Mouse (Mus musculus) forebrain, embryonic 11.5 days (tissue): ENCODE measurements around the gene Serpind1. TPM values are rescaled to one million over a fixed set of nuclear protein-coding genes. Genes with fewer than 3 reads are reported as not detected.

Experiments
- ATAC-seq: fragments of 200-750 bp; cut with Nextera tagmentation; replicated peaks from 2 replicates; pipeline ENCODE4 v1.8.0; 2017; ENCODE audit warnings: moderate TSS enrichment; ENCODE audit not compliant: low FRiP score
- DNase-seq: peaks from one replicate; pipeline ENCODE4 v3.0.0-alpha.2; 2017; ENCODE audit warnings: low spot score
- H3K27ac ChIP-seq: fragments of 300-500 bp; sonication (generic); 2 replicates; pipeline ENCODE4 v1.5.1; 2014; ENCODE audit warnings: low read depth, low read length
- H3K27me3 ChIP-seq: fragments of 300-500 bp; sonication (generic); 2 replicates; pipeline ENCODE4 v1.6.1; 2014; ENCODE audit warnings: mild to moderate bottlenecking, low read length, mixed read lengths; ENCODE audit not compliant: control insufficient read depth, insufficient read depth
- H3K36me3 ChIP-seq: fragments of 300-500 bp; sonication (generic); 2 replicates; pipeline ENCODE4 v1.6.1; 2014; ENCODE audit warnings: mild to moderate bottlenecking, low read length, moderate library complexity, mixed read lengths; ENCODE audit not compliant: control insufficient read depth, insufficient read depth
- H3K4me1 ChIP-seq: fragments of 300-500 bp; sonication (generic); replicated peaks from 2 replicates; pipeline ENCODE4 v1.6.1; 2014; ENCODE audit warnings: low read length, mixed read lengths; ENCODE audit not compliant: control insufficient read depth, insufficient read depth
- H3K4me2 ChIP-seq: fragments of 300-500 bp; sonication (generic); 2 replicates; pipeline ENCODE4 v1.6.1; 2014; ENCODE audit warnings: low read depth, mild to moderate bottlenecking, low read length, moderate library complexity, mixed read lengths; ENCODE audit not compliant: severe bottlenecking
- H3K4me3 ChIP-seq: fragments of 300-500 bp; sonication (generic); 2 replicates; pipeline ENCODE4 v1.5.1; 2014; ENCODE audit warnings: low read depth, low read length
- H3K9ac ChIP-seq: fragments of 300-500 bp; sonication (generic); 2 replicates; pipeline ENCODE4 v1.6.1; 2014; ENCODE audit warnings: low read length
- H3K9me3 ChIP-seq: fragments of 300-500 bp; sonication (generic); 2 replicates; pipeline ENCODE4 v1.6.1; 2016; ENCODE audit warnings: low read length, mixed read lengths; ENCODE audit not compliant: control insufficient read depth
- WGBS: fragments of 180-500 bp; shearing (Covaris S2); extraction: QIAGEN DNeasy Blood & Tissue Kit; methylation state at CpG from one replicate; pipeline ENCODE4 v1.1.7; 2014; 5-methylcytosine and 5-hydroxymethylcytosine counted together
- polyA plus RNA-seq: library from polyadenylated mRNA; unstranded; fragments of >200 nt; fragmentation: Nextera tagmentation; extraction: Ambion mirVana; gene quantifications from 2 replicates; pipeline ENCODE4 v1.2.1, GENCODE M21; 2014

The Serpind1 gene
- polyA plus RNA-seq, result 0.20 and 0.48 TPM in 2 replicates

DNA sequence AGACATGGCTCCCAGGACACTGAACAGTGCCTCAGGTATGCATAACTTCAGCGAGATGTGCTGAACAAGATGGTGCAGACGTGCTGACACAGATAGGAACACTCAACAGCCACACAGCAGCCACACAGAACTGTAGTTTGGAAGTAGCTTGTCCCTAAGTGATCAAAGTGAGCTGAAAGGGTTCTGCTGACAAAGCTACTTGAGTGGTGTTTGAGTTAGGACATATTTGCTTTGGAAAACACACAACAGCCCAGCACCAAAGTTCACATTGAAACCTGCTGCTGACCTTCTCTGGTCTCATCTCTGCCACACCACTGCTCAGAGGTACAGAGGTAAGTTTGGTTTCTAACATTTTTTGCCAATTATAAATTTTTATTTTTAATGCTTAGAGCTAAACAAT, at the start of gene Serpind1:
Serpind1 (plus strand) TSS at position 256 of the 400 bp plus-strand sequence.
- no peak for DNase-seq
- no peak for ATAC-seq
- Histone ChIP-seq H3K27ac (no peak within 1 kb of the TSS), H3K4me3 (no peak within 1 kb of the TSS), H3K36me3 (no peaks in the 10 kb centered on the region), H3K9ac (no peak within 1 kb of the TSS), H3K4me1 (no peaks in the 10 kb centered on the region), H3K4me2 (no peak within 1 kb of the TSS), H3K9me3 (no peaks in the 10 kb centered on the region), H3K27me3 (no peaks in the 10 kb centered on the region)
- WGBS, result 83% methylated on average over 2 of the region's 2 CpGs

DNA sequence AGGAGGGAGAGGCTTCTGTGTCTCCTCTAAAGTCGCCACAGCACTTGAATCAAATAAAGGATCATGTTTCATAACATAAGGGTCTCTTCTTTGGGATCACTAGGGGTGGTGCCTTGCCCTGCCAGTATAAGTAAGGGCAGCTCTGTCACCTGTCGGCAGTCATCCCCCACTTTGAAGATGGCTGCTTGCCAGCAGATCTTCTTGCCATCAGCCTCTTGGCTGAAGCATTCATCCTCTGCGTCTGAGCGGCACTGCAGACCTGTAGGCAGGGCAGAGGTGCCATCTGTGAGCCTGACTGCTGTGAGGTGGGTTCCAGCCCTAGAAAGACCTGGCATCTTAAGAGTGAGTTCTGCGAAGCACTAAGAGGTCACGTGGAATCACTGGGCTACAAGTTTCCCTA, 48.0 kb upstream of the Serpind1 start:
- H3K9ac ChIP-seq, result no peak overlapping the region
- 87% methylated on average over 6 of the region's 6 CpGs for WGBS
- H3K27me3 ChIP-seq, result peaks cover 9% of the 10 kb centered on the region
- DNase-seq, result no peak
- H3K9me3 ChIP-seq, result no peaks in the 10 kb centered on the region
- H3K4me1 ChIP-seq, result peaks cover under 1% of the 10 kb centered on the region; the same call in 1 of the 2 replicates
- ATAC-seq, result no peak
- H3K4me2 ChIP-seq, result no peak overlapping the region
- no peak overlapping the region for H3K27ac ChIP-seq
- H3K36me3 ChIP-seq, result no peaks in the 10 kb centered on the region; the same call in none of the 2 replicates
- no peak overlapping the region for H3K4me3 ChIP-seq

DNA sequence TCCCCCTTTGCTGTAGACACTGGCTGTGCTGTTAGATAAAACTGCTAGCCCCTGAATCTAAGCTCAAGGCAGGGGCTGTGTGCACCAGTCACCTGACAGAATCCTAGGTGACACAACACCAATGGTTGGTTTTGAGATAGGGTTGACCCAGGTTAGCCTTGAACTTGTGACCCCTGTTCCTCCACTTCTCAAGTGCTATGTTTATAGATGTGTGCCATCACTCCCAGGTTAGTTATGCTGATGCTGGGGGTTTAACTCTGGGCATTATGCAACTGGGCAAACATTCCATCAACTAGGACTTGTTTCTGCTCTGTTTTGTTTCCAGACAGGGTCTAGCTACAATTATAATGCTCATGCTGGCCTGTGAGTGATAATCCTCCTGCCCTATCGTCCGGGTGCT, 44.1 kb upstream of the Serpind1 start:
- 78% methylated on average over 2 of the region's 2 CpGs for WGBS
- H3K4me3 ChIP-seq, result no peak overlapping the region
- no peak overlapping the region for H3K9ac ChIP-seq
- DNase-seq (no peak), ATAC-seq (no peak)
- no peaks in the 10 kb centered on the region; the same call in none of the 2 replicates for H3K36me3 ChIP-seq
- H3K4me1 ChIP-seq, result no peaks in the 10 kb centered on the region
- no peak overlapping the region for H3K4me2 ChIP-seq
- no peaks in the 10 kb centered on the region for H3K27me3 ChIP-seq
- no peak overlapping the region for H3K27ac ChIP-seq
- no peaks in the 10 kb centered on the region for H3K9me3 ChIP-seq

DNA sequence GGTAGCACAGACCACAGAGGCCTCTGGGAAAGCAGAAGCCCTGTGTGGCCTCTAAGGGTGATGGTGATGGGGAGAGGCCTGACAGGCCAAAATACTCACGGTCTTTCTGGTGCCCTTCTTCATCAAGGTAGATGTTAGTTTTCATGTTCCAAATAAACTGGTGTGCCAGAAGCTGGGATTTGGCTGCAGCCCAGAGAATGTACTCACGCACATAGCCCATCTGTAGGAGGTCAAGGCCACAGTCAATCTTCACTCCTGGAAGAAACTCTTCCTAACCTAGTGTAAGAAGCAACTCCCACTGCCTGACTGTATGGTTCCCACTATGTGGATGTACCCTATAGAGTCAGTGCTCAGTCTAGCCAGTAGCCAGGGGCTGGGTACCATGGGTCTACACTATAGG, 40.2 kb upstream of the Serpind1 start:
- H3K4me2 ChIP-seq, result no peak overlapping the region
- no peak for DNase-seq
- ATAC-seq, result no peak
- no peaks in the 10 kb centered on the region for H3K9me3 ChIP-seq
- no peaks in the 10 kb centered on the region for H3K27me3 ChIP-seq
- H3K27ac ChIP-seq, result no peak overlapping the region
- H3K36me3 ChIP-seq, result no peaks in the 10 kb centered on the region; the same call in 1 of the 2 replicates
- 96% methylated on average over 2 of the region's 2 CpGs for WGBS
- H3K9ac ChIP-seq, result no peak overlapping the region
- no peak overlapping the region for H3K4me3 ChIP-seq
- no peaks in the 10 kb centered on the region for H3K4me1 ChIP-seq

DNA sequence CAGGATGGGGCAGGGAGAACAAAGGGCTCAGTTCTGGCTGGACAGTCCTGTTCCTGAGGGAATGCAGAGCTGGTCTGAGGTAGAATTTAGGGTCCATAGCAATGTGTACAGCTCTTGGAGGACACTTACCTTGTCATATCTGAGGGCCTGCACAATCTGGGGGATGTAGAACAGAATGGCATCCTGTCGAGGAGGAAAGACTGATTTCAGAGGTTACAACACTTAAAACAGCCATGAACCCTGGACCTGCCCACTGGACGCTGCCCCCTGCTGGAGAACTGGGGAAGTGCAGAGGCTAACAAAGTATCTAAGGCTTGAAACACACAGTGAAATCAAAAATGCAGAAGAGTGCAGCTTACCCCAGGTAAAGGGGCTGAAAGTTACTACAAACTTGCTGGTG, 38.4 kb upstream of the Serpind1 start:
- Histone ChIP-seq H3K9ac (no peak overlapping the region), H3K4me2 (no peak overlapping the region), H3K4me1 (no peaks in the 10 kb centered on the region), H3K27me3 (no peaks in the 10 kb centered on the region), H3K36me3 (peaks cover 2% of the 10 kb centered on the region; the same call in 1 of the 2 replicates), H3K27ac (no peak overlapping the region), H3K9me3 (no peaks in the 10 kb centered on the region), H3K4me3 (no peak overlapping the region)
- peak; percentile 90 for DNase-seq
- 0 out of 2 replicates have a peak, but pooled peaks have one; percentile 21 for ATAC-seq
- WGBS, result 8% methylated on average over 2 of the region's 2 CpGs

DNA sequence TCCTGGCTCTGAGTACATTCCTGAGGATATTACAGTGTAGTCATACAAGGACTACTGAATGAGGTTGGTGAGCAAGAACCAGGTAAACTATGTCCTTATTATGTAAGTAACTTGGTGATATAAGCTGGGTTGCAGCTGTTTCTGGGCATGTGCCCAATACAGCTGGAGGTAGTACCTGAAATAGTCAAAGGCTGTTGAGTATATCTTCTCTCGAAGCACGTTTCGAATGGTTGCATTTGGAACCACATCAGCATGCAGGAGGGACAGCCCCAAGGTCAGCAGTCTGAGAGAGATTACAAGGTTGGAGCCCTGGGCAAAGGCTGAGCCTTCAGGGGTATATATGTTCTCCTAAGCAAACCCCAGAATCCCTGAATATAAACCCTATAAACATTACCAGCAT, 30.4 kb upstream of the Serpind1 start:
- H3K27me3 ChIP-seq, result no peaks in the 10 kb centered on the region
- H3K4me2 ChIP-seq, result no peak overlapping the region
- no peak for ATAC-seq
- H3K36me3 ChIP-seq, result peaks cover 7% of the 10 kb centered on the region; the same call in 1 of the 2 replicates
- H3K9ac ChIP-seq, result no peak overlapping the region
- H3K27ac ChIP-seq, result no peak overlapping the region
- DNase-seq, result no peak
- H3K4me1 ChIP-seq, result no peaks in the 10 kb centered on the region
- H3K4me3 ChIP-seq, result no peak overlapping the region
- H3K9me3 ChIP-seq, result no peaks in the 10 kb centered on the region
- 96% methylated on average over 3 of the region's 3 CpGs for WGBS

DNA sequence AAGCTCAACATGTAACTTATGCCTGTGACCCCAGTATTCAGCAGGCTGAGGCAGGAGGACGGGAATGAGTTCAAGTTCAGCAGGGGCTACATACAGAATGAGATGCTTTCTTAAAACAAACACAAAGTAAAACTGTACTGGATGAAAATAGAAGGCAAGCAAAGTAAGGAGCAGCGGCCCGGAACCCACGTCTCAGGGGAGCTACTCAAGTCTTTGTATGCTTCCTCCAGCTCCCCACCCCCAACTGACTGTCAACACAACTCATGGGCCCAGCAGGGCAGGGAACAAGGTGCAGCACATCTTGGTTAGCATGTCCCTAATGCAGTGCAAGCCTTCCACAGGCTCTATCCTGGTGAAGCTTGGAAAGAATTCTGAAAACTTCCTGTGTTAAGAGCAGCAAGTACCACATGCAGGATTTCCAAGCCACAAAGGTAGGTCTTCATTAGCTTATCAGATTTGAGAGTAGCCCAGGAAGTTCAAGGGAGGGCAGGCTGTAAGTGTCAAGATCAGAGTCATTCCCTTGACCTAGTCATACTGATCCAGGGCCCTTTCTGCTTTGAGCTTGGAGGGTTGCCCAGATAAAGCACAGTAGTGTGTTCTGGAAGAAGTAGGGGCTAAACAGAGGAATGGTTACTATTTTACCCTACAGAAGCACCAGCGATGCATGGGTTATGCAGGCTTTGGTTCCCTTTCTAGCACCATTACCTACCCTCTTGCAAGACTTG, 27.5 kb upstream of the Serpind1 start:
- no peak overlapping the region for H3K9ac ChIP-seq
- no peak overlapping the region for H3K4me3 ChIP-seq
- H3K9me3 ChIP-seq, result no peaks in the 10 kb centered on the region
- DNase-seq (no peak), ATAC-seq (no peak)
- H3K4me2 ChIP-seq, result no peak overlapping the region
- 84% methylated on average over 5 of the region's 5 CpGs for WGBS
- no peaks in the 10 kb centered on the region for H3K4me1 ChIP-seq
- H3K27ac ChIP-seq, result no peak overlapping the region
- no peaks in the 10 kb centered on the region for H3K27me3 ChIP-seq
- peaks cover 5% of the 10 kb centered on the region; the same call in 1 of the 2 replicates for H3K36me3 ChIP-seq

DNA sequence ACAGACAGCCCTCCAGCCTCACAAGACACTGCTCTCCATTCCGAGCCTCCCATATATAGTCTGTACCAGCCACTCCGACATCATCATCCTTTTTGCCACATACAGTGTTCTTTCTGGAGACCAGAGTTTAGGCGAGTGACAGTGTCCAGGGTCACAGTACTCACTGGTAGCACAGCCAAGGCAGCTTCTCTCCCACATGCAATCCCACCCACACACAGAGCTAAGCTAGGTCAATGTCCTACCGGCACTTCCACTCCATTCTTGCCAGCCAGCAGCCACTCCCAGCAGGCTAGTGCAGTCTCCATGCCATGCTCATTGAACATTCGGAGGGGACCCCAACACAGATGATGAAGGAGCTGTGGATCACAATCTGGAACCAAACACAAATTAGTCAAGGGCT, 23.7 kb upstream of the Serpind1 start:
- H3K27ac ChIP-seq, result no peak overlapping the region
- H3K9ac ChIP-seq, result no peak overlapping the region
- DNase-seq (no peak), ATAC-seq (no peak)
- no peaks in the 10 kb centered on the region for H3K9me3 ChIP-seq
- H3K36me3 ChIP-seq, result peaks cover 5% of the 10 kb centered on the region; the same call in 1 of the 2 replicates
- no peaks in the 10 kb centered on the region for H3K4me1 ChIP-seq
- no peaks in the 10 kb centered on the region for H3K27me3 ChIP-seq
- no peak overlapping the region for H3K4me3 ChIP-seq
- no peak overlapping the region for H3K4me2 ChIP-seq
- 94% methylated on average over 5 of the region's 5 CpGs for WGBS

DNA sequence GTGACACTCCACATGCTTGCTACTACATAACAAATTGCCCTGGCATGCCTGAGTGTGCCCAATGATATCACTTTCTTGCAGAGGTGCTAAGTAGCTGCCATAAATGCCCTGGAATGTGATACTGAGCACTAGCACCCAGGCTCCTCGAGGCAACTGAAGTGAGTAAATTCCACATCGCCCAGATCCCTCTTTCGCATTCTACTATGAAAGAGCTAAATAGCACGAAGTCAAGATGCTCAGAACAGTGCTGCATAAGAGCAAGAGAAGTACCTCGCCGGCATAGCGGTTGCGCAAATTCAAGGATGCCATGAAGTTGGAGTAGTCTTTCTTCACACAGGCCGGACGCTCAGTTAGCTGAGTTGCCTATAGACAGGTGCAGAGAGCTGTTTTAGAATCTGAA, 22.1 kb upstream of the Serpind1 start:
- H3K27ac ChIP-seq, result no peak overlapping the region
- H3K9ac ChIP-seq, result no peak overlapping the region
- no peaks in the 10 kb centered on the region for H3K4me1 ChIP-seq
- no peaks in the 10 kb centered on the region; the same call in 1 of the 2 replicates for H3K36me3 ChIP-seq
- H3K27me3 ChIP-seq, result no peaks in the 10 kb centered on the region
- H3K4me2 ChIP-seq, result no peak overlapping the region
- no peak overlapping the region for H3K4me3 ChIP-seq
- ATAC-seq, result no peak
- no peak for DNase-seq
- 95% methylated on average over 10 of the region's 10 CpGs for WGBS
- no peaks in the 10 kb centered on the region for H3K9me3 ChIP-seq
